Mouse (Mus musculus): ENCODE measurements around the gene Nmrk1. TPM values are rescaled to one million over a fixed set of nuclear protein-coding genes. Genes with fewer than 3 reads are reported as not detected.

The Nmrk1 gene
- polyA plus RNA-seq, 1 experiment: 14.9 TPM

DNA sequence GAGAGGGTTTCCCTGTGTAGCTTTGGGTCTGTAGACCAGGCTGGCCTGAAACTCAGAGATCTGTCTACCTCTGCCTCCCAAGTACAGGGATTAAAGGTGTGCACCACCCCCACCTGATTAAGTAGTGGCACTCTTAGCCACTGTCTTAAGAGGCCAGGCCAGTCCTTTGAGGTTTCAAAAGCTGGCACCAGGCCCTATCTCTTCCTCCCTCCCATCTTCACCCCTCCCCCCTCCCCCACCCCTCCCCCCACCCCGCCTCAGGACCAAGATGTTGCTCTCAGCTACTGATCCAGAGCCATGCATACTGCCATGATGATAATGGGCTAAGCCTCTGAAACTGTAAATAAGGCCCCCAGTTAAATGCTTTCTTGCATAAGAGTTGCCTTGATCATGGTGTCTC lies 27.6 kb downstream of the Nmrk1 start:
- no peak for TF ChIP-seq CTCF (IDR thresholded peaks at IDR 0.05; ENCODE audit: control insufficient read depth, insufficient read depth, low read length)
- TF ChIP-seq POLR2A (IDR thresholded peaks at IDR 0.05; ENCODE audit: borderline replicate concordance, control insufficient read depth, low read depth, low read length): no peak
- WGBS: 67% methylated on average over 1 of the region's 1 CpGs
- Histone ChIP-seq H3K4me1 (ENCODE audit: control insufficient read depth, insufficient read depth, low read length) (no peaks in the 10 kb centered on the region; the same call in 1 of the 2 replicates), H3K4me3 (replicated peaks; ENCODE audit: control insufficient read depth, low read depth, low read length) (no peak overlapping the region), H3K27ac (ENCODE audit: control insufficient read depth, insufficient read depth, low read depth, low read length, poor library complexity) (no peak overlapping the region)

DNA sequence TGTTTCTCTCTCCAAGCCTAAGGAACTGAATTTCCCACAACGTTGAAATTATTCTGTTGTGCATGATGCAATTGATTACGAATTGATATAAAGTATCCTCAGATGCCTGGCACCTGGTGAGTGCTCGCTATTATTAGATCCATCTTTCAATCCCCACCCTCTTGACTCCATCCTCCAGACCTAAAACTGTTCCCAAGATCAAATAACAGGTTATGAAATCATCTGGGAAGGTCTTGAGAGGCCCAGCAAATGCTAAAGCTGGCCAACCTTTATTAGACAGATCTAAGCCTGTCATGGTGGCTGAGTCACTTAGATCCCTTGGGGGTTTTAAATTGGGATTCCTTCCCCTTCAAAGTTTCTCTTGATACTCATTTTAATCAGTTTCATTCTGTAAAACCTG lies 28.7 kb downstream of the Nmrk1 start:
- no peak for TF ChIP-seq POLR2A (IDR thresholded peaks at IDR 0.05; ENCODE audit: borderline replicate concordance, control insufficient read depth, low read depth, low read length)
- no peak for TF ChIP-seq CTCF (IDR thresholded peaks at IDR 0.05; ENCODE audit: control insufficient read depth, insufficient read depth, low read length)
- Histone ChIP-seq H3K27ac (ENCODE audit: control insufficient read depth, insufficient read depth, low read depth, low read length, poor library complexity) (no peak overlapping the region), H3K4me1 (ENCODE audit: control insufficient read depth, insufficient read depth, low read length) (no peaks in the 10 kb centered on the region; the same call in 1 of the 2 replicates), H3K4me3 (replicated peaks; ENCODE audit: control insufficient read depth, low read depth, low read length) (no peak overlapping the region)
- 79% methylated on average over 3 of the region's 3 CpGs for WGBS

- Histone ChIP-seq H3K4me1 (ENCODE audit: control insufficient read depth, insufficient read depth, low read length) (no peaks in the 10 kb centered on the region; the same call in 1 of the 2 replicates), H3K27ac (ENCODE audit: control insufficient read depth, insufficient read depth, low read depth, low read length, poor library complexity) (no peak overlapping the region), H3K4me3 (replicated peaks; ENCODE audit: control insufficient read depth, low read depth, low read length) (no peak overlapping the region)
- 38% methylated on average over 1 of the region's 1 CpGs for WGBS
- TF ChIP-seq CTCF (IDR thresholded peaks at IDR 0.05; ENCODE audit: control insufficient read depth, insufficient read depth, low read length): no peak
- no peak for TF ChIP-seq POLR2A (IDR thresholded peaks at IDR 0.05; ENCODE audit: borderline replicate concordance, control insufficient read depth, low read depth, low read length)
These were observed 29.9 kb downstream of the Nmrk1 start for GRCm38 (mm10) chr19:18661683-18662082.

DNA sequence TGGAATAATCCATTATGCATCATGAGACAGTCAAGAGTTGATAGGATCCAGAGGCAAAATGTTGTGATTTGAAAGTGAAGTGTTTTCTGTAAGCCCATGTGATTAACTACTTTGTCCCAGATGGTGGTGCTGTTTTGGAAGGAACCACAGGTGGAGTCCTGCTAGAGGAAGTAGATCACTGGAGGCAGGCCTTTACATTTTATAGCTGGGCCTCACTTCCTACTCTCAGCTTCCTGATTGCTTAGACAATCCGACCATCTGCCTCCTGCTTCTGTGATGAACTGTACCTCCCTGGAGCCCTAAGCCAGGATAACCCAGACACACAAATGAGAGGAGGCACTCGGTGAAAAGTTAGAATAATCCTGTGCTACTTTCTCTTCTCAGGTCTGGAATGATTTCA lies 32.2 kb downstream of the Nmrk1 start:
- Histone ChIP-seq H3K4me3 (replicated peaks; ENCODE audit: control insufficient read depth, low read depth, low read length) (no peak overlapping the region), H3K4me1 (ENCODE audit: control insufficient read depth, insufficient read depth, low read length) (no peaks in the 10 kb centered on the region; the same call in 1 of the 2 replicates), H3K27ac (ENCODE audit: control insufficient read depth, insufficient read depth, low read depth, low read length, poor library complexity) (no peak overlapping the region)
- TF ChIP-seq CTCF (IDR thresholded peaks at IDR 0.05; ENCODE audit: control insufficient read depth, insufficient read depth, low read length): no peak
- TF ChIP-seq POLR2A (IDR thresholded peaks at IDR 0.05; ENCODE audit: borderline replicate concordance, control insufficient read depth, low read depth, low read length): no peak
- WGBS: 42% methylated on average over 2 of the region's 2 CpGs

GRCm38 (mm10) chr19:18666966-18667365 lies 35.2 kb downstream of the Nmrk1 start:
- TF ChIP-seq POLR2A (IDR thresholded peaks at IDR 0.05; ENCODE audit: borderline replicate concordance, control insufficient read depth, low read depth, low read length) (no peak), CTCF (IDR thresholded peaks at IDR 0.05; ENCODE audit: control insufficient read depth, insufficient read depth, low read length) (no peak)
- Histone ChIP-seq H3K4me3 (replicated peaks; ENCODE audit: control insufficient read depth, low read depth, low read length) (no peak overlapping the region), H3K4me1 (ENCODE audit: control insufficient read depth, insufficient read depth, low read length) (no peaks in the 10 kb centered on the region; the same call in 1 of the 2 replicates), H3K27ac (ENCODE audit: control insufficient read depth, insufficient read depth, low read depth, low read length, poor library complexity) (no peak overlapping the region)
- 87% methylated on average over 7 of the region's 7 CpGs for WGBS

DNA sequence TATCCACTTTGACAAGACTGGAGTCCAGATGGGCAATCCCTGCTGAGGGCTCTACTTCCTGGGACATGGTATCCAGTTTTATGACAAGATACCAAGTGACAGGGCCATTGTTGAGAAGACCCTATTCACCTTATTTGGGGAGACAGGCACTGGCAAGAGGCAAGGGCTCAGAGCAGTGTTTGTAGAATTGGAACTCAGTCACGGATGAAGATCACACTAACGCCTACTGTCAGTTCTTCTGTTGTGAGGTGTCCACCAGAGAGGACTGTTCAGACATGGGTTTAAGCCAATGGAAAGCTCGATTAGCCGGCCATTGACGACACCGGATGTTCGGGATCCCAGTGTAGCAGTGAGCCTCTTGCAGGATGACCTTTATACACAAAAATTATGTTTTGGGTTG lies 37.8 kb downstream of the Nmrk1 start:
- Histone ChIP-seq H3K4me3 (replicated peaks; ENCODE audit: control insufficient read depth, low read depth, low read length) (no peak overlapping the region), H3K27ac (ENCODE audit: control insufficient read depth, insufficient read depth, low read depth, low read length, poor library complexity) (no peak overlapping the region), H3K4me1 (ENCODE audit: control insufficient read depth, insufficient read depth, low read length) (no peaks in the 10 kb centered on the region; the same call in 1 of the 2 replicates)
- 95% methylated on average over 7 of the region's 7 CpGs for WGBS
- no peak for TF ChIP-seq CTCF (IDR thresholded peaks at IDR 0.05; ENCODE audit: control insufficient read depth, insufficient read depth, low read length)
- TF ChIP-seq POLR2A (IDR thresholded peaks at IDR 0.05; ENCODE audit: borderline replicate concordance, control insufficient read depth, low read depth, low read length): no peak

- H3K27ac ChIP-seq (ENCODE audit: control insufficient read depth, insufficient read depth, low read depth, low read length, poor library complexity): peak within 1 kb of the TSS; percentile 73
- peak within 1 kb of the TSS; percentile 85 for H3K4me3 ChIP-seq (replicated peaks; ENCODE audit: control insufficient read depth, low read depth, low read length)
- no peaks in the 10 kb centered on the region; the same call in 1 of the 2 replicates for H3K4me1 ChIP-seq (ENCODE audit: control insufficient read depth, insufficient read depth, low read length)
- WGBS: under 1% methylated on average over 46 of the region's 58 CpGs
- TF ChIP-seq POLR2A (IDR thresholded peaks at IDR 0.05; ENCODE audit: borderline replicate concordance, control insufficient read depth, low read depth, low read length) (no peak), CTCF (IDR thresholded peaks at IDR 0.05; ENCODE audit: control insufficient read depth, insufficient read depth, low read length) (no peak)
These were observed 38.9 kb downstream of the Nmrk1 start, which contains the start of gene Carnmt1 for GRCm38 (mm10) chr19:18670608-18671007. Carnmt1 (plus strand) TSS chr19:18670764.

DNA sequence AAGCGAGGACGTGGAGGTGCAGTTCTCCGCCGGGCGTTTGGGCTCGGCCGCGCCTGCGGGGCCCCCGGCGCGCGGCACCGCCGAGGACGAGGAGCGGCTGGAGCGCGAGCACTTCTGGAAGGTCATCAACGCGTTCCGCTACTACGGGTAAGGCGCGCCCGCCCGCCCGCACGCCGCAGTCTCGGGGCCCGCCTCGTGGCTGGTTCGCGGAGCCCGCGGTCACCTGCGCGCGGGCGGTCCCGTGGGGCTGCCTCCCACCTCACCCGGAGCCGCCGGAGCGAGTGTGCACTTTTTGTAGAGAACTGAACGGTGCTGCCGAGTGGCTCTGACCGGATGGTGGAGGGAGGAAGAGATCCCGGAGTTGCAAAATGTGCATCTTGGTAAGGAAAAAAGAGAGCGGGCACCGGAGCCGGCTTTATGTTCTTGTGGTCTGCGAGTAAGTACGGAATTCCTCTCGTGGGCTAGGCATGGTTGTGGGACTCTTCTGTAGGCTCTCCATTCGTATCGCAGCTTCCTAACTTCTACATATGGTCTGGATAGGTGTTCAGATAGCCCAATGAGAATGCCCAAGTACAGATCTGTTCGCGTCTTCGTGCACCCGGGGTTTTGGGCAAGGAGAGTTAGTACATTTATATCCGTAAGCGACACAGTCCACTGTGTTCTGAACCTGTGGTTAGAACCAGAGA lies 39.4 kb downstream of the Nmrk1 start:
- Histone ChIP-seq H3K27ac (ENCODE audit: control insufficient read depth, insufficient read depth, low read depth, low read length, poor library complexity) (peak overlapping the region; percentile 73), H3K4me1 (ENCODE audit: control insufficient read depth, insufficient read depth, low read length) (no peaks in the 10 kb centered on the region; the same call in 1 of the 2 replicates), H3K4me3 (replicated peaks; ENCODE audit: control insufficient read depth, low read depth, low read length) (peak overlapping the region; percentile 85)
- TF ChIP-seq CTCF (IDR thresholded peaks at IDR 0.05; ENCODE audit: control insufficient read depth, insufficient read depth, low read length): no peak
- TF ChIP-seq POLR2A (IDR thresholded peaks at IDR 0.05; ENCODE audit: borderline replicate concordance, control insufficient read depth, low read depth, low read length): no peak
- WGBS: under 1% methylated on average over 63 of the region's 64 CpGs
